Mouse (Mus musculus): ENCODE measurements around the gene Elf5.

Gene Elf5

DNA sequence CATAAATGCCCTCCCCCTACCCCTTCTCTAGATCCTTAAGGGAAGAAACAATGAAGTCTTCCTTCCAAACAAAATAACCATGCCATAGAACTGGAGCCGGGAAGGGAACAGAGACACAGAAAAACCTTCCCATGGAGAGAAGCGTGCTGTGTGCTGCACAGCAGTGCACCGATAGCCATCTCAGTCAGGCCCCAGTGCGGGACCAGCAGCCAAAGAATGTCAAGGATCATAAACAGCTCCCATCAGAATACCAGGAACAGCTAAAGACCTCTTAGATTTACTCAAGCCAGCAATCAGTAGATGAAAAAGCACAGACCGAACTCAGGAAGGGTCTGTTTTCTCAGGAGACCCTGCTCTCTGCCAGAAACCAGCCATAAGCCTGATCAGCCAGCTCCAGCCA is 25.0 kb downstream of the Elf5 start:
- DNase-seq = no peak

GRCm38 (mm10) chr2:103439071-103439622 is 27.7 kb downstream of the Elf5 start:
- no peak for DNase-seq

DNA sequence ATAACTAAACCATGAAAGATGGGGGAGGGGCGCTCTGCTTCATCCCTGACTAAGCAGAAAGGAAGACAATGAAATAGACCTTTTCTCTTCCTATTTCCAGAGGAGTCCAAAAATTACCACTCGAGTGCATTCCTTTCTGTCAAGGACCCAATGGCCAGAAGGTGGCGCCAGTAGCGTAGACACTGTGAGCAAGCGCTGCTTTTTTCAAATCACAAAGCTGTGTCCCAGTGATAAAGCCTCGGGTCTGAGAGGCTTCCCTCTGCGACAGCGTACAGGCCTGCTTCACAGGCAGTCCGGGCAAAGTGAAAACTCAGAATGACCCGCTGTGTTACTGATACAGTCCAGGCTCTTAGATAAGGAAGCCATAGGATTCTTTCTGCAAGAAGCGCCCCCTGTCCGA is 28.2 kb downstream of the Elf5 start:
- DNase-seq = peak; percentile 84

GRCm38 (mm10) chr2:103445776-103446175 is 34.3 kb downstream of the Elf5 start:
- DNase-seq = no peak

DNA sequence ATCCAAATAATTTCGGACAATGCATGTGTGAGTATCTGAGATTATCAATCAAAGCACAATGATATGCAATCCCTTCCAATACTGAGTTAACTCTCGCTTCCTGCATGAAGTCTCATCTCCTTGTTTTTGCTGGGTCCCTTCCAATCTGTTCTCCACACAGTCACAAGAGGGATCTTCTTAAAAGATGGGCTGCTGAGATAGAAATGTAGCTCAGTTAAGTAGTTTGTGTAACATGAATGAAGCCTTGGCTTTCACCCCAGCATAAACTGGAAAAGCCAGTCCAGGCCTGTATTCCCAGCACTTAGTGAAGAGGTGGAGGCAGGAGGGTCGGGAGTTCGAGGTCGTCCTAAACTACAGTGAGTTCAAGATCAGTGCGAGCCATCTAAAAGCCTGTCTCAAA is 34.8 kb downstream of the Elf5 start:
- DNase-seq = no peak

DNA sequence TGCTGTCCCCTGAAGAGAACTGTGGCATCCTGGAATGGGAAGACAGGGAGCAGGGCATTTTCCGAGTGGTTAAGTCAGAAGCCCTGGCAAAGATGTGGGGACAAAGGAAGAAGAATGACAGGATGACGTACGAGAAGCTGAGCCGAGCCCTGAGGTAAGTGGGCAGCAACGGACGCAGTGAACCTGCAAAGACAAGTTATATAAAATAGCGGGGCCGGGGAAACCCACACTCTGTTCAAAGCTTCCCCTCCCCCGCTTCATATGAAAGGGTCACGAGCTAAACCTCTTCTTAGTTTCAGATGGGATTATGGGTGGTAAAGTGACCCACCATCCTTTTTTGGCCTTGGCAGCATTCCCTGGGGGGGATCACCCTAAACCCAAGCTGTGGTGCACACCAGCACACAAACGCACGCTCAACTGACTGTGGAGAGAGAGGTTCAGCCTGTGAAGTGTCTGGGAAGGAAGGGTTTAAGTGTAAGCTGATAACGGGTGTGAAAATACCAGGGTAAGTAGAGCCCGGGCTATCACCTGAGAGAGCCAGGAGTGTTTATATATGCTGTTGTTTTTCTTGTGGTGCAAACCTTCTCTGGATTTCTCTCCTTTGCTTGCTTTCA is 37.6 kb downstream of the Elf5 start:
- DNase-seq = no peak

DNA sequence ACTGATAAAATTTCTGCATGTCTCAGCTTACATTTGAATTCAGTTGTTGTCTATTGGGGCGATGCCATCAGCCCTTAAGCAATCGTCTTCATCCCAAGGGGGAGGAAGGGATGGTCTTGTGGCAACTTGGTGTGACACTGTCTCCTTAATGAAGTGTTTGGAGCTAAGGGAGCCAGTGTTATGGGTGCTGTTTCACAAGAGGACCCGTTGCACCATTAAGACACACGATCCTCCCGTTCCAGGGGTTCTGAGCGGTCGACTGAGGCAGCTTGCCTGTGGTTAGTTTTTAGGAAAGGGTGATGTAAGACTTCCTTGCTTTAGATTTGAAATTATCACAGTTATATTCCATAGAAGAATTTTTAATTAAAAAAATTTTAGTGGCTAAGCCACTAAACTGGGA is 38.3 kb downstream of the Elf5 start:
- no peak for DNase-seq

DNA sequence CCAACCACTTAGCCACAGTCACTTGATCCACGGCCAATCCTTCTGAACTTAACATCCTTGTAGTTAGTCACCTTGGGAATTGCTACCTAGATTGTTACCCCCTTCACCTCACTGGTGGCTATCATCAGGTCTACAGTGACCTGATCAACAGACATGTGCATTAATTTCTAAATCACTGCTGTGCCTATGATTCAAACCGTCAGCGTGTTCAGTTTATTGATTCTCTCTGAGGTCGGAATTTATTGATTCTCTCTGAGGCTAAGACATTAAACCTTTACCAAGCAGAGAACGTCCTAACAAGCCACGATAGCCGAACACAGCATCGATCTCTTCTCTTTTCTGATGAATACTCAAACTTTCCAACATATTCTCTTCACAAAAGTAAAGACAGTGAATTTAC is 38.8 kb downstream of the Elf5 start:
- no peak for DNase-seq

DNA sequence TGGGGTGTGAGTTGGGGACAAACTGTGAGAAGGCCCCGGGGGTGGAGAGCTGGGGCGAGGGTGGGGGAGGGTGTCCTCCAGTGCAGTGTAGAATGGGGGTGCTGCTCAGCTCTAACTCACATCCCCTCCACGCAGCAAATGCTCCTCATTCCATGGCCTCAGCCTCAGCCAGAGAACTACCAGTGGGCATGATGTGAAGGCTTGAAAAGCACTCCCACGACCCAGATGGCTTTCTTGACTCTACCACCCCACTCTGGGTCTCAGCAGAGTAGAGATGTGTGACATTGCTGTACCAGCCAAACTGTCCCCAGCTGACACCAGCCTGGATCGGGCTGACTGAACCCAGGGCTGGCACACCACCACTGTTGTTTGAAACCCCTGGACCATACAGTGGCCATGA is 41.1 kb downstream of the Elf5 start:
- DNase-seq = peak; percentile 61

DNA sequence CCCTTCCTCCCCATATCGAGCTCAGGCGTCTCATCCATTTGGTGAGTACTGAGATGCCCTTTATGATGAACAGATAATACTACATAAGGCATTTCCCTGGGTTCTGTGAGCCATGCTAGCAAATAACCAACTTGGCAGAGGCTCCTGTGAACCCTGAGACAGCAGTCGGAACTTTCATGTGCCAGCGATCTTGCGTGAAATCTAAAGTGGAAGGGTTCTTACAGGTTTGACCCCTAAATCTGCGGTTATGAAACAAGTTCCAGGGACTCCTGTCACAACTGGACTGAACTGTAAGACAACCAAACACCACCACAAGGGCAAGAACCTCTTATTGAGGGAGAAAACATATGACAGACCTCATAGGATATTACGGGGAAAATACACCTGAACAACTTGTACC is 44.3 kb downstream of the Elf5 start:
- DNase-seq = no peak

DNA sequence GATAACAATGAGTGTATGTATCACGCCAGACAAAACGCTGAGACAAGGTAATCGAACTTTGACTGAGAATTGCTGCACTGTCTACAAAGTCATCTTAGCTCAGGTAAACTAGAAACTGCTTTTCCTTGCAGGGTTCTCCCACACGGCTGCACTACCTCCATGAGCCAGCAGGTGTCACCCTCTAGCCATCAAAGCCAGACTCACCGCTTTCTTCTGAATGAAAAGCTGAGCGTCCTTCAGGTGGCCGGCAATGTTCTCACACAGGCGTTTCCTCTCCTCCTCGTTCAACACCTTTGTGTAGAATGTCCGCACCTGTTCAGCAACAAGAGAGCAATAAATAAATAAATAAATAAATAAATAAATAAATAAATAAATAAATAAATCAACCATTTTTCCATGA is 45.2 kb downstream of the Elf5 start:
- peak; percentile 63 for DNase-seq

DNA sequence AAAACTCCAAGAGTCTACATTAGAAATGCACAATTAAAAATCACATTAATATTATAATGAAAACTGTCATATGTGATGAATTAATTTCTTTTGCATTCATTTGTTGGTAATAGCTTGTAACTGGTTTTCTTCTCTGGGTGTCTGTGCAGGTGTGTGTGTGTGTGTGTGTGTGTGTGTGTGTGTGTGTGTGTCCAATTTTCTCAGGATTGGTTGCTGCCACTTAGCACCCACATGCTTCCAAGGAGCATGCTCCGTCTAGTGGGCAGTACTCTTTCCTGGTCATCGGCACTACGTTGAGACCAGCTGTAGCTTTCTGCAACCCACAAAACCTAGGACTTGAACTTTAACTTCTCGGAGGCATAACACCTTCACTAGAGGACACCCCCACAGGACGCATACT is 45.6 kb downstream of the Elf5 start:
- DNase-seq = no peak

DNA sequence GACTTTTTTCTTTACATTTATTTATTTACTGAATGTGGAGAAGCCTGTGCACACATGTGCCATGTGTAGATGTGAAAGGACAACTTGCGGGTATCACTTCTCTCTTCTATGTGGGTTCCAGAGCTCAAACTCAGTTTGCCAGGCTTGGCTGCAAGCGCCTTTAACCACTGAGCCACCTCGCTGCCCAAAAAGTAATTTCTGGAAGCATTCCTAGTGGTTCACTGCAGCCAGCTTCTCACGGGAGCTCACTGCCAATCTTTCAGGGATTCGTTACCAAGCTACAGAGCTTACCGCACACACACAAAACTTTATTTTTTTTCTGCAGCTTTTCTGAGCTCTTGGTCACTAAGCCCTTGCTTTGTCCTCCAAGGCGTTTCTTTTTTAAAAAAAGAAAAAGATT is 46.1 kb downstream of the Elf5 start:
- no peak for DNase-seq

DNA sequence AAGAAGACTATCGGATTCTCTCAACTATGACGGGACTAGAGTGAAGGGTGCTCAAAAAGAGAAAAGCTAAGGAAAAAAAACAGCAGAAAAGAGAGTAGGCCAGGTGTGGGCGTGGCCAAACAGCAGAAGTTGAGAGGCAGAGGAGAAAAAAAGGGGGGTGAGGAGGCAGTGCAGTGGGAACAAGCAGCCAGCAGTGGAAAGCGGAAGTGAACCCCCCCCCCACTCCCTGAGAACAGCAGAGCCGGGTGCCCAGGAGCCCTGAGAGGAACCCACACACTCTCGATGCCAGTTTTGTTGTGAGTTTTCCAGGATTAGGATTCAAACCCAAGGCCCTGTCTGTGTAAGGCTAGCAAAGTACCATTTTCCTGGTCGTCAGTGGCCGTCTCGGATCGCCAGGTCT is 47.6 kb downstream of the Elf5 start:
- DNase-seq = no peak

DNA sequence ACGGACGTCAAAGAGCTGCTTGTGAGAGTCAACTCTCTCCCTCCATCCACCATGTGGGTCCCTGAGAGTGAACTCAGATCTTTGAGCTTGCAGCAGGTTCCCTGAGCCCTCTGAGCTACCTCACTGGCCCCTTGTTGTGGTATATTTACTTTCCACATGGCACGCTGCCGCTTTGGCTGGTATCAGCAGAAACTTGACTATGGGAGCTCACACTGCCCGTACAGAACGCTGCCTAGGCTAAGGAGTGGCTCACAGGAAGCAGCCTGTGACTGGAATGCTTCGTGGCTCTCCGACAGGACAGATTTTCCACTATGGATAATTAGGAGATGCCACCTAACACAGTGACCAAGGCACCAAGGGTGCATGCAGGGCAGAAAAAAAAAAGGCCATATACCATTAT is 49.7 kb downstream of the Elf5 start:
- no peak for DNase-seq

- DNase-seq = no peak
These were observed 50.3 kb downstream of the Elf5 start for GRCm38 (mm10) chr2:103461743-103462142.

DNA sequence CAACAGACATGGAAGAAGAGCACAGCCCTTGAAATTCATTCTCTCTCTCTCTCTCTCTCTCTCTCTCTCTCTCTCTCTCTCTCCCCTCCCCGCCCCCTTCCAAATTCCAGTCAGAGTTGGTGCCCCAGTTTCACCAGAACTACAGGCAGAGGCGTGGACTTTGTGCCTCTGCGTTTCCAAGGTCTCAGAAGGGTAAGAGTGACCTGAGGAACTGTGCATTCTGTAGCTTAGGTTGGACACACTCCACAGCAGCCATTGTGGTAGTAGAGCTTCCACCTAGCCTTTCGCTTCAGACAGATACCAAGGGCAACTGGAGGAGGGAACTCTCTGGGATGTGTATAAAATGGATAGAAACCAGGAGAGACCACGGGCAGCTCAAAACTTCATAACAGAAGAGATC is 51.3 kb downstream of the Elf5 start:
- no peak for DNase-seq

- DNase-seq = no peak
These were observed 53.0 kb downstream of the Elf5 start for GRCm38 (mm10) chr2:103464524-103464923.

GRCm38 (mm10) chr2:103465429-103465828 is 53.9 kb downstream of the Elf5 start:
- no peak for DNase-seq

DNA sequence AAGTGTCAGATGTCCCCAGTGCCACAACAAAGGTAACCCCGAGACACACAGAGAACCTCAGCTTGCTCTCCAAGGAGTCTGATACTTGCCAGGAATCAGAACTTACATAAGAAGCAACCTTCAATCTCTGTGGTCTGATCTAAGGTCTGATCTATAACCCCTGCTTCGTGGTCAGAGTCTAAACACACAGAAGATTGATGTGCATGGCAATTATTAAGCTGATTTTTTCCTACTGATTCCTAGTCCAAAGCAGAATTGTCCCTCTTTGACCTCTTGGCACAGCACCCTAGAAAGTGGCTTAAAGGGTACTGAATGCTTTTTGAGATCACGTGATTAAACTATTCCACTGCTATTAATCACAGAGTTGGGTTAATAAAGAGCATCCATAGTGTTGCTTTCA is 54.8 kb downstream of the Elf5 start:
- DNase-seq = no peak

GRCm38 (mm10) chr2:103466984-103467588 is 55.6 kb downstream of the Elf5 start:
- DNase-seq = no peak

DNA sequence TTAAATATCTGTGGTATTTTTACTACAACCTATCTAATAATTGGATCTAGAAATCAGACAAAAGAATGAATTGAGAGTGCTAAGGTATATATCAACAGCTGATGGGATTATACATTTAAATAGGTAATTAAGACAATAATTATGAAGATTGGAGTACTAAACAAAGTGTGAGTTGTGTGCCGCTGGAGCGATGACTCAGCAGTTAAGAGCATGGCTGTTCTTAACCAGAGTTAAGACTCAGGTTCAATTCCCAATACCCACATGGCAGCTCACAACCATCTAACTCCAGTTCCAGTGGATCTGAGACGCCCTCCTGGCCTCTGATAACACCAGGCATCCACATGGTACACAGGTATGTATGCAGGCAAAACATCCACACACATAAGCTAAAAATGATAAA is 61.9 kb downstream of the Elf5 start:
- DNase-seq = no peak

GRCm38 (mm10) chr2:103476180-103476579 is 64.7 kb downstream of the Elf5 start:
- no peak for DNase-seq

DNA sequence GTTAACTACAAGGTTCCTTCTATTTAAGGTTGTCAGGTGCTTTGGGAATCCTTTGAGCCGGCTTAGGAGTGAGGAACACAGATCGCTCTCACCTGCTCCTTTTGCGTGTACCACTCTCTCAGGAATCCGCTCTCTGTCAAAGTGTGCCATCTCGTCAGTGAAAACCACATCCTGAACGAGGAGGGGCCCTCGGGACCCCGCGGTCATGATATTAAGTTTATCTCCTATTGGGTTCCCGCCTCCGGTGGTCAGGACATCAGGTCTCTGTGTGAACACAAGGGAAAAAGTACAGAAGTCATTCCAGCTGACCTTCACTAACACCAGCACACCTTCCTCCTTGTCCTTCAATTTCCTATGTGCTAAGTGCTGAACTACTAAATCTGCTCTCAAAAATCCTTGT is 65.2 kb downstream of the Elf5 start:
- no peak for DNase-seq

DNA sequence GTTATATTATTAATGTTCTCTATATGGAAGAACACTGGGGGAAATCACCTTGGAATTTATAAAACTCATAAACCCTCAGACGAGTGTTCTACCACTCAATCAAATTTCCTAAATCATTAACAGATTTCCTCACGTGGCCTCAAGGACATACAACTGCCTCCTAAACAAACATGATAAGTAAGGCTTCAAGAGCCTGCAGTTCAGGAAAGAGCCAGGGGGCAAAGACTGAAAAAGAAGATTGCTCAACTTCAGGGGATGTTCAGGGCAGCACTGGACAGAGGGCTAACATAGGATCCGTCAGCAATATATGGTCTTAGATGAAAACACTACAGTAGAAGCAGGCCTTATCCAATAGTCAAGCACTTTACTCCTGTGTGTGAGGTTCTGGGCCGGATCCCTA is 66.0 kb downstream of the Elf5 start:
- no peak for DNase-seq

Data from layer of hippocampus, adult 9-11 months (tissue).